Mouse (Mus musculus) c-Kit-negative CD71-positive TER-119-positive erythroid progenitor cells, embryonic 14.5 days (primary cell): ENCODE results near the gene Zzef1.

Source experiments
- DNase-seq: peaks from one replicate; pipeline ENCODE4 v3.0.0-alpha.2; 2013; ENCODE audit warnings: low read depth, low spot score

The Zzef1 gene

GRCm38 (mm10) chr11:72806556-72806955, 10.5 kb downstream of the Zzef1 start:
- no peak for DNase-seq

GRCm38 (mm10) chr11:72807992-72808391, 12.0 kb downstream of the Zzef1 start:
- no peak for DNase-seq

GRCm38 (mm10) chr11:72813687-72814086, 17.7 kb downstream of the Zzef1 start:
- no peak for DNase-seq

GRCm38 (mm10) chr11:72814188-72814587, 18.2 kb downstream of the Zzef1 start:
- peak; percentile 16 for DNase-seq

- no peak for DNase-seq
Observed at GRCm38 (mm10) chr11:72816859-72817258, 20.8 kb downstream of the Zzef1 start.

GRCm38 (mm10) chr11:72818067-72818466, 22.0 kb downstream of the Zzef1 start:
- DNase-seq = no peak

GRCm38 (mm10) chr11:72821041-72821440, 25.0 kb downstream of the Zzef1 start:
- DNase-seq = no peak

GRCm38 (mm10) chr11:72829869-72830268, 33.8 kb downstream of the Zzef1 start:
- no peak for DNase-seq

- DNase-seq = no peak
Observed at GRCm38 (mm10) chr11:72842731-72843130, 46.7 kb downstream of the Zzef1 start.

- DNase-seq = no peak
Observed at GRCm38 (mm10) chr11:72843576-72843975, 47.5 kb downstream of the Zzef1 start.

GRCm38 (mm10) chr11:72845526-72845925, 49.5 kb downstream of the Zzef1 start:
- DNase-seq = no peak

GRCm38 (mm10) chr11:72846685-72847084, 50.7 kb downstream of the Zzef1 start:
- no peak for DNase-seq

- DNase-seq = no peak
Observed at GRCm38 (mm10) chr11:72847831-72848628, 52.0 kb downstream of the Zzef1 start.

GRCm38 (mm10) chr11:72850419-72851131, 54.5 kb downstream of the Zzef1 start:
- no peak for DNase-seq

GRCm38 (mm10) chr11:72851214-72851613, 55.2 kb downstream of the Zzef1 start:
- DNase-seq = no peak

GRCm38 (mm10) chr11:72852122-72852521, 56.1 kb downstream of the Zzef1 start:
- DNase-seq = no peak

- no peak for DNase-seq
Observed at GRCm38 (mm10) chr11:72853086-72853485, 57.1 kb downstream of the Zzef1 start.

- DNase-seq = no peak
Observed at GRCm38 (mm10) chr11:72854251-72854650, 58.2 kb downstream of the Zzef1 start.

- no peak for DNase-seq
Observed at GRCm38 (mm10) chr11:72856764-72857163, 60.7 kb downstream of the Zzef1 start.

GRCm38 (mm10) chr11:72861236-72861635, 65.2 kb downstream of the Zzef1 start:
- DNase-seq = no peak

- DNase-seq = no peak
Observed at GRCm38 (mm10) chr11:72866446-72866845, 70.4 kb downstream of the Zzef1 start.

- no peak for DNase-seq
Observed at GRCm38 (mm10) chr11:72872061-72872460, 76.0 kb downstream of the Zzef1 start.

GRCm38 (mm10) chr11:72892623-72893022, 96.6 kb downstream of the Zzef1 start:
- no peak for DNase-seq
